Mouse (Mus musculus): ENCODE measurements around the gene Gm8797.
"Not testable (repeated sequence)": the region's sequence is repeated elsewhere in the genome, so short reads cannot be mapped to it uniquely, and the experiment has no call there.

The Gm8797 gene

DNA sequence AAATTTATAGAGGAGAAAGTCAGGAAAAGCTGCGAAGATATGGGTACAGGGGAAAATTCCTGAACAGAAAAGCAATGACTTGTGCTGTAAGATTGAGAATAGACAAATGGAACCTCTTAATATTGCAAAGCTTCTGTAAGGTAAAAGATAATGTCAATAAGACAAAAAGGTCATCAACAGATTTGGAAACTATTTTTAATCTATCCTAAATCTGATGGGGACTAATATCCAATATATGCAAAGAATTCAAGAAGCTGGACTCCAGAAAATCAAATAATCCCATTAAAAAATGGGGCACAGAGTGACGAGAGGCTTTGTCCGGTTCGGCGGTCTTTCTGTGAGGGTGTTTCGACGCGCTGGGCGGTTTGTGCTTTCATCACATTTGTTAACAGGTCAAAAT is at the start of gene Gm8797:
Gene Gm8797 (plus strand): TSS at position 301 of the 400 bp plus-strand sequence.
- in situ Hi-C loops (cut with MboI, MseI): not testable (repeated sequence)

GRCm38 (mm10) chr3:5714481-5714880 is 36.1 kb upstream of the Gm8797 start:
- in situ Hi-C loops (cut with MboI, MseI): no loop called here

- in situ Hi-C loops (cut with MboI, MseI): no loop called here
These were observed 17.7 kb upstream of the Gm8797 start for GRCm38 (mm10) chr3:5732931-5733330.

DNA sequence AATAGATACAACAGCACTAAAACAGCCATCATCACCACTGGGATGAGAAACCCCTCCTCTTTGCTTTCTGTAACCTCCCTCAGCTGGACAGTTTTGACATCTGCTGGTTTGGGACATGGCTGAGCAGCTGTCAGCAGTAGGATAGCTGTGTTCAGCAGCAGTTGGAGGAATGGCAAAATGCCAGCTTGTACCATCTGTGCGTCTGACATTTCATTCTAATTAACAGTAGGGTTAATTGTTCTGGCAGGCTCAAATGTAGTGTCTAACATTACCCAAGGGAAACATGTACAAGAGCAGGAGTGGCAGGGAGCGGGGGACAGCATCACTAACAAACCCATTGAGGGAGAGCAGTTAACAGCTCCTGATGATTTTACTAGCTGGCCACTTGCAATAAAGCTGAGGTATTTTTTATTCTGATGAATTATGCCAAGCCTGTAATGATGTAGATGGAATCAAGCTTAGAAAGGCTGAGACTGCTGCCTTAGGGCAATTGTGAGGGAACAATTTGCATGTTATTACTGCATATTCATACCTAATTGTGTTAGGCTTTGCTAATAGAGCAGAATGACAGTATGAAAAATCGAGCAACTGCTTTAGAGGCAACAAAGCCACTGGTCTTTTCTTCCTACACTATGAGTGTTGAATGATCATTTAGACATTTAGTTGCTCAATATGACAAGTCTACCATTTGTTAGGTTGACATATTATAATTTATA is 4.3 kb downstream of the Gm8797 start:
- in situ Hi-C loops (cut with MboI, MseI): no loop called here

DNA sequence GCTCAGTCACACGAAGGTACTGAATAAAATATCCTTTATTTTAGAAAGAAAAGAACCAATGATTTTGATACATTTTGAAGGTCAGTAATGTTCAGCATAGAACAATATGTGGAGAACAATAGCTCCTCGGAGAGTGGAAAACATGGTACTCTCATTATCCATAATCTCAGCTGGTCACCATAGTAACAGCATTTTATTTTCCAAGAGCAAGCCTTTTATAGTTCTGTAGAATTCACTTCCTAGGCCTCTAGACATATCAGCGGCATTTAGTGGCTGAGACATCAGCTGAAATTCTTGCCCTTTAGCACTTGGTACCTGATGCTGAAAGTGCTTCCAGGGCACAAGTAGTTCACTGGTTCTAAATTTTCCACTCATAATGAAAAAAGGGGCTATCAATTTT is 15.7 kb downstream of the Gm8797 start:
- in situ Hi-C loops (cut with MboI, MseI): no loop called here

GRCm38 (mm10) chr3:5776894-5777293 is 26.3 kb downstream of the Gm8797 start:
- in situ Hi-C loops (cut with MboI, MseI): no loop called here

Data from T-helper 1 cell (primary cell).